ENCODE assay signal across 21 mouse cellular contexts in the genomic region with DNA sequence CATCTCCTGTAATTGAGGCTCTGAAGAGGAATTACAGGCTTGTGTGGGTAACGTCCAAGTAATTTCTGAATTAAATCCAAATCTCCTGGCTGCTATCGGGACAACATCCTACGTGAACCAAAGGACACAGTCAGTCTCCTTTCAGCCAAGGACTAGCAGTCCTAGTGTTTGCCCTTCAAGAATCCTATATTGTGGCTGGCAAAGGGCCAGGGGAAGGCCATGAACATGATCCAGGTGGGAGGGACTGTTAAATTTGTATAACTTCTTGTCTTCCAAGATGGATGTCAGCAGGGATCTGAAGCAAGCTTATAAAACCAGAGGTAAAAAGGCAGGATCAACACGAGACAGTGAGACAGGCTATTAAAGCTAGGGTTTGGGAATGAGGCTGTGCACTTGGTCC.
DNase-seq lines count a peak whose midpoint lies in the region; ATAC-seq and TF ChIP-seq lines count a peak whose summit lies in the region.
"Had no signal": no experiment of that assay in that cellular context is flagged by ENCODE, and none has a peak within 500 bp of the region (broad histone marks: within the 10 kb centered on the region; RNA-seq: fewer than 3 reads in every experiment).

No protein-coding gene starts in this region.

- DNase-seq in embryonic facial prominence, embryonic 14.5 days (ENCODE audit: low spot score) = peak; percentile 16
- no peak for DNase-seq in embryonic facial prominence, embryonic 10.5 days (ENCODE audit: low spot score)
- DNase-seq in heart, adult 8-10 months (ENCODE audit: low spot score) = peak; percentile 8
- DNase-seq in heart, embryonic 10.5 days (ENCODE audit: low spot score) = no peak
- no peak for DNase-seq in stomach, postnatal 0 days (ENCODE audit: low spot score)
- no peak for DNase-seq in yolk sac, embryonic 10.5 days (ENCODE audit: low spot score)
- DNase-seq: adrenal gland, postnatal 14 days; cerebellum, adult 11-12 months; forebrain, postnatal 0 days; gastrocnemius, postnatal 14 days; kidney, adult 2 months had no signal

- no peak overlapping the region for H3K9ac ChIP-seq in embryonic facial prominence, embryonic 14.5 days (ENCODE audit: low read depth, low read length)
- H3K9ac ChIP-seq in stomach, embryonic 14.5 days (replicated peaks; ENCODE audit: low read depth, low read length) = no peak overlapping the region
- no peak overlapping the region for H3K9ac ChIP-seq in stomach, postnatal 0 days (ENCODE audit: low read length)
- H3K9ac ChIP-seq in stomach, embryonic 16.5 days (ENCODE audit: low read length) = no peak overlapping the region
- H3K9ac ChIP-seq: embryonic facial prominence, embryonic 13.5 days; forebrain, embryonic 13.5 days; forebrain, postnatal 0 days; hindbrain, embryonic 13.5 days had no signal

- no peak overlapping the region for H3K4me3 ChIP-seq in embryonic facial prominence, embryonic 14.5 days (ENCODE audit: low read depth, low read length)
- no peak overlapping the region for H3K4me3 ChIP-seq in embryonic facial prominence, embryonic 10.5 days
- no peak overlapping the region for H3K4me3 ChIP-seq in heart, embryonic 10.5 days
- no peak overlapping the region for H3K4me3 ChIP-seq in stomach, embryonic 14.5 days (ENCODE audit: low read depth, low read length)
- no peak overlapping the region for H3K4me3 ChIP-seq in stomach, postnatal 0 days (ENCODE audit: low read depth, low read length)
- no peak overlapping the region for H3K4me3 ChIP-seq in stomach, embryonic 16.5 days (replicated peaks; ENCODE audit: low read length)
- H3K4me3 ChIP-seq: embryonic facial prominence, embryonic 13.5 days; forebrain, embryonic 13.5 days; hindbrain, embryonic 13.5 days had no signal

- H3K9me3 ChIP-seq in embryonic facial prominence, embryonic 14.5 days (ENCODE audit: control insufficient read depth, low read length) = no peaks in the 10 kb centered on the region
- no peaks in the 10 kb centered on the region for H3K9me3 ChIP-seq in embryonic facial prominence, embryonic 10.5 days
- H3K9me3 ChIP-seq in heart, embryonic 10.5 days = no peaks in the 10 kb centered on the region
- no peaks in the 10 kb centered on the region for H3K9me3 ChIP-seq in stomach, embryonic 14.5 days (ENCODE audit: control insufficient read depth, low read depth, low read length)
- H3K9me3 ChIP-seq in stomach, postnatal 0 days (ENCODE audit: control insufficient read depth, low read length) = no peaks in the 10 kb centered on the region
- no peaks in the 10 kb centered on the region for H3K9me3 ChIP-seq in stomach, embryonic 16.5 days (replicated peaks; ENCODE audit: control insufficient read depth, low read length)
- H3K9me3 ChIP-seq: embryonic facial prominence, embryonic 13.5 days; forebrain, embryonic 13.5 days; hindbrain, embryonic 13.5 days had no signal

- no peak overlapping the region for H3K27ac ChIP-seq in embryonic facial prominence, embryonic 14.5 days (replicated peaks; ENCODE audit: low read depth, low read length)
- no peak overlapping the region for H3K27ac ChIP-seq in embryonic facial prominence, embryonic 10.5 days (replicated peaks)
- no peak overlapping the region for H3K27ac ChIP-seq in heart, embryonic 10.5 days
- no peak overlapping the region; the same call in 1 of the 2 replicates for H3K27ac ChIP-seq in stomach, embryonic 14.5 days (ENCODE audit: low read length)
- H3K27ac ChIP-seq in stomach, postnatal 0 days (replicated peaks) = no peak overlapping the region
- H3K27ac ChIP-seq in stomach, embryonic 16.5 days (ENCODE audit: low read length) = peak overlapping the region; percentile 38
- H3K27ac ChIP-seq: embryonic facial prominence, embryonic 13.5 days; forebrain, embryonic 13.5 days; hindbrain, embryonic 13.5 days; hindbrain, postnatal 0 days had no signal

- H3K27me3 ChIP-seq in embryonic facial prominence, embryonic 14.5 days (replicated peaks; ENCODE audit: control insufficient read depth, insufficient read depth, low read length) = no peaks in the 10 kb centered on the region
- H3K27me3 ChIP-seq in embryonic facial prominence, embryonic 10.5 days (replicated peaks; ENCODE audit: low read depth, poor library complexity, severe bottlenecking) = no peaks in the 10 kb centered on the region
- H3K27me3 ChIP-seq in heart, embryonic 10.5 days (ENCODE audit: insufficient read depth, poor library complexity, severe bottlenecking) = no peaks in the 10 kb centered on the region
- H3K27me3 ChIP-seq in stomach, embryonic 14.5 days (ENCODE audit: control insufficient read depth, insufficient read depth, low read length) = no peaks in the 10 kb centered on the region
- H3K27me3 ChIP-seq in stomach, postnatal 0 days (ENCODE audit: control insufficient read depth, insufficient read depth, low read length) = no peaks in the 10 kb centered on the region
- no peaks in the 10 kb centered on the region for H3K27me3 ChIP-seq in stomach, embryonic 16.5 days (ENCODE audit: control insufficient read depth, insufficient read depth, low read length)
- H3K27me3 ChIP-seq: CH12.LX; embryonic facial prominence, embryonic 13.5 days; forebrain, embryonic 13.5 days; hindbrain, embryonic 13.5 days had no signal

- WGBS in embryonic facial prominence, embryonic 14.5 days = 63% methylated on average over 4 of the region's 4 CpGs
- WGBS in embryonic facial prominence, embryonic 10.5 days = 83% methylated on average over 4 of the region's 4 CpGs
- WGBS in heart, embryonic 10.5 days = 79% methylated on average over 4 of the region's 4 CpGs
- 39% methylated on average over 4 of the region's 4 CpGs for WGBS in stomach, embryonic 14.5 days
- 39% methylated on average over 4 of the region's 4 CpGs for WGBS in stomach, postnatal 0 days
- 57% methylated on average over 4 of the region's 4 CpGs for WGBS in stomach, embryonic 16.5 days

- TF ChIP-seq CTCF in stomach, postnatal 0 days (IDR thresholded peaks at IDR 0.05; ENCODE audit: low read depth) = no peak

- no peaks in the 10 kb centered on the region for H3K4me1 ChIP-seq in embryonic facial prominence, embryonic 14.5 days (ENCODE audit: control insufficient read depth, insufficient read depth, low read length)
- H3K4me1 ChIP-seq in embryonic facial prominence, embryonic 10.5 days = no peaks in the 10 kb centered on the region
- H3K4me1 ChIP-seq in heart, embryonic 10.5 days = no peaks in the 10 kb centered on the region
- no peaks in the 10 kb centered on the region for H3K4me1 ChIP-seq in stomach, embryonic 14.5 days (ENCODE audit: control insufficient read depth, insufficient read depth, low read length)
- H3K4me1 ChIP-seq in stomach, postnatal 0 days (replicated peaks; ENCODE audit: control insufficient read depth, insufficient read depth) = no peaks in the 10 kb centered on the region
- H3K4me1 ChIP-seq in stomach, embryonic 16.5 days (ENCODE audit: control insufficient read depth, insufficient read depth, low read length) = no peaks in the 10 kb centered on the region
- H3K4me1 ChIP-seq: embryonic facial prominence, embryonic 13.5 days; hindbrain, embryonic 13.5 days had no signal

- TF ChIP-seq EP300 in stomach, postnatal 0 days (optimal IDR thresholded peaks at IDR 0.05) = no peak

- ATAC-seq in embryonic facial prominence, embryonic 14.5 days (ENCODE audit: low read depth) = no peak
- ATAC-seq in stomach, embryonic 14.5 days (ENCODE audit: insufficient number of reproducible peaks, insufficient read depth, low FRiP score, low read depth) = peak; percentile 18; the same call in 1 of the 2 replicates
- no peak; the same call in 1 of the 2 replicates for ATAC-seq in stomach, postnatal 0 days (ENCODE audit: low FRiP score, low TSS enrichment)
- peak; percentile 66; the same call in 1 of the 2 replicates for ATAC-seq in stomach, embryonic 16.5 days (ENCODE audit: insufficient read depth, low FRiP score)
- ATAC-seq: activated CD4-positive, CD25-positive, alpha-beta regulatory T cell, adult 4 months; forebrain, embryonic 13.5 days; forebrain, postnatal 0 days; hindbrain, postnatal 0 days; intestine, embryonic 16.5 days; Patski had no signal

- no peaks in the 10 kb centered on the region for H3K36me3 ChIP-seq in embryonic facial prominence, embryonic 14.5 days (ENCODE audit: control insufficient read depth, insufficient read depth, low read length)
- H3K36me3 ChIP-seq in embryonic facial prominence, embryonic 10.5 days (replicated peaks) = no peaks in the 10 kb centered on the region
- H3K36me3 ChIP-seq in heart, embryonic 10.5 days = no peaks in the 10 kb centered on the region
- H3K36me3 ChIP-seq in stomach, embryonic 14.5 days (ENCODE audit: control insufficient read depth, insufficient read depth, low read length) = no peaks in the 10 kb centered on the region
- no peaks in the 10 kb centered on the region for H3K36me3 ChIP-seq in stomach, postnatal 0 days (ENCODE audit: control insufficient read depth, insufficient read depth, low read length)
- H3K36me3 ChIP-seq in stomach, embryonic 16.5 days (ENCODE audit: control insufficient read depth, insufficient read depth, low read length) = no peaks in the 10 kb centered on the region
- H3K36me3 ChIP-seq: embryonic facial prominence, embryonic 13.5 days; hindbrain, embryonic 13.5 days had no signal

- no peak overlapping the region for H3K4me2 ChIP-seq in embryonic facial prominence, embryonic 14.5 days (ENCODE audit: low read depth, low read length)
- no peak overlapping the region for H3K4me2 ChIP-seq in stomach, embryonic 14.5 days (replicated peaks; ENCODE audit: low read depth, low read length)
- no peak overlapping the region for H3K4me2 ChIP-seq in stomach, postnatal 0 days (replicated peaks; ENCODE audit: low read depth)
- no peak overlapping the region for H3K4me2 ChIP-seq in stomach, embryonic 16.5 days (ENCODE audit: low read depth, low read length)
- H3K4me2 ChIP-seq: embryonic facial prominence, embryonic 13.5 days; forebrain, embryonic 13.5 days; hindbrain, embryonic 13.5 days had no signal

Comparison
In these comparisons a context has a peak if more than half of its experiments do, and no peak if none do; other contexts are left out.
1. ATAC-seq: peak in stomach, embryonic 14.5 days (single experiment) and stomach, embryonic 16.5 days (single experiment); none in embryonic facial prominence, embryonic 14.5 days (single experiment) and stomach, postnatal 0 days (single experiment).
2. DNase-seq: peak in embryonic facial prominence, embryonic 14.5 days (single experiment) and heart, adult 8-10 months (single experiment); none in embryonic facial prominence, embryonic 10.5 days (single experiment), heart, embryonic 10.5 days (single experiment), stomach, postnatal 0 days (single experiment) and yolk sac, embryonic 10.5 days (single experiment).